Mouse (Mus musculus): Measurements from ENCODE around the gene Runx1.

Runx1 gene

GRCm38 (mm10) chr16:92747062-92747461 is 78.9 kb downstream of the Runx1 start:
- DNase-seq (ENCODE audit: low read depth, low spot score): no peak

DNA sequence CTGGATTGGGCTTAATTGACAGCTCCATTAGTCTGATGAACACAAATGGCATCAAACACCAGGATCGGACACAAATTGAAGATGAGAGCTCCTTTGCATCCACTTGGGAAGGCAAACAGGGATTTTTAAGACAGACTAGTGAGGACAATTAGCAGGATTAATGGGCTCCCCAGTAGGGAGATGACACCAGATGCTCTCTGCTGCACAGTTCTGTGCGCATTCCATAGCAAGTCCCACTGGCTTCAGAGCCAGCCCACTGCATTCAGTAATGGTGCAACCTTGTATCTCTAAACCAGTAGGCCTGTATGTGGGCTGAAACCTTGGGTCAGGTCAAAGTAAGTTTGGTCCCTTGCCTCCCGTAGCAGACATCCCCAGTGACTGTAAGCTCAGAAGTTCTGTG is 80.7 kb downstream of the Runx1 start:
- no peak for DNase-seq (ENCODE audit: low read depth, low spot score)

GRCm38 (mm10) chr16:92744172-92744777 is 81.7 kb downstream of the Runx1 start:
- no peak for DNase-seq (ENCODE audit: low read depth, low spot score)

DNA sequence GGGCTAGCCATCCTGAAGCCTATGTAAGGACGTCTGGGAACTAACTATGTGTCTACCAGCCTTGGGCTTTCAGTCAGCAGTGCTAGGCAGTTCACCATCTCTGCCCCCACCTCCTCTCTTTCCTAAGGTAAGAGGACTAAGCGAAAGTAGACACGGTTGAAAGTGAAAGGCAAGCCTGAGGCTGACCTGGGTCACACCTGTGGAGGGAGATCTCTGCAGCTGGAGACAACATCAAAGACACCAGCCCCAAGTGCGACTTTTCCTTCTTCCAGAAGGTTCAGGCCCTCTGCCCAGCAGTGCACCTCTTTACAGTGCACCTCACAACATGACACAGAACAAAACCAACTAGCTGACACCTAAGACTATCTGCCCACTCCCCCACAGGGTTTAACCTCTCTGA is 82.2 kb downstream of the Runx1 start:
- no peak for DNase-seq (ENCODE audit: low read depth, low spot score)

GRCm38 (mm10) chr16:92741342-92741741 is 84.6 kb downstream of the Runx1 start:
- no peak for DNase-seq (ENCODE audit: low read depth, low spot score)

- DNase-seq (ENCODE audit: low read depth, low spot score): no peak
These were observed 85.4 kb downstream of the Runx1 start for GRCm38 (mm10) chr16:92740541-92740940.

- no peak for DNase-seq (ENCODE audit: low read depth, low spot score)
These were observed 86.0 kb downstream of the Runx1 start for GRCm38 (mm10) chr16:92739997-92740396.

- DNase-seq (ENCODE audit: low read depth, low spot score): no peak
These were observed 86.7 kb downstream of the Runx1 start for GRCm38 (mm10) chr16:92739071-92739793.

GRCm38 (mm10) chr16:92738476-92739010 is 87.4 kb downstream of the Runx1 start:
- no peak for DNase-seq (ENCODE audit: low read depth, low spot score)

DNA sequence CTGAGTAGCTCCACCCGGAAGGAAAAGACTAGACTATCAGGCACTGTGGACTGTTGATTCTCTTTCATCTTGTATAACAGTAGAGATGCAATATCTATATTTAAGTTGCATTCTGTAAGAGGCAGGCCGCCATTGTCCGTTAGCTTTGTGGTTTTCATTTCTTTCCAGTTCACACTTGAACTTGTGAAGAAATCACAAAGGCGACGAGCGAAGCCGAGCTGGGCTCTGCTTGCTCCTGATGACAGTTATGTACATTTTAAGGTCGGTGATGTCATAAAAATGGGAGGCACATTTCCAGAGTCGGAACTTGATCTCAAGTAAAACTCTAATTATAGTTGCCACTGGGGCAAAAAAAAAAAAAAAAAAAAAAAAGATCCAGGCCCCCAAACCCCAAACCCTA is 99.1 kb downstream of the Runx1 start:
- no peak for DNase-seq (ENCODE audit: low read depth, low spot score)

GRCm38 (mm10) chr16:92724526-92724925 is 101.4 kb downstream of the Runx1 start:
- no peak for DNase-seq (ENCODE audit: low read depth, low spot score)

- no peak for DNase-seq (ENCODE audit: low read depth, low spot score)
These were observed 105.3 kb downstream of the Runx1 start for GRCm38 (mm10) chr16:92720678-92721077.

DNA sequence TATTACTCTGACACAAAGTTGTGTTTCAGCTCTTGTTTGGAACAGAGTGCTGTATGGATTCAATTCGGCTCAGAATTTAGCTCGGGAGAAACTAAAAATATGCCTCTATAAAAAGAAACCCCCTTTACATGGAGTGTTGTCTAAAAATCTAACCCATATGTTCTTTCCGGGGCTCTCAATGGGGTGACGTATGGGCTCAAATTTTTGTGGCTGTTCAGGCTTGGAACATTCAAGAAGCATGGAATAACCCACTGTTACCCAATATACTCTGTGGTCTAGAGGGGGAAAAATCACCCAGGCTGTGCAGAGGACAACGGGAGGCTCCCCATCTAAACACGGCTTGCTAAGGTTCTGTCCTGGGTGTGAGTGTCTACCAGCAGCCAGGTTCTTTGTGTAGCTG is 106.2 kb downstream of the Runx1 start:
- DNase-seq (ENCODE audit: low read depth, low spot score): no peak

DNA sequence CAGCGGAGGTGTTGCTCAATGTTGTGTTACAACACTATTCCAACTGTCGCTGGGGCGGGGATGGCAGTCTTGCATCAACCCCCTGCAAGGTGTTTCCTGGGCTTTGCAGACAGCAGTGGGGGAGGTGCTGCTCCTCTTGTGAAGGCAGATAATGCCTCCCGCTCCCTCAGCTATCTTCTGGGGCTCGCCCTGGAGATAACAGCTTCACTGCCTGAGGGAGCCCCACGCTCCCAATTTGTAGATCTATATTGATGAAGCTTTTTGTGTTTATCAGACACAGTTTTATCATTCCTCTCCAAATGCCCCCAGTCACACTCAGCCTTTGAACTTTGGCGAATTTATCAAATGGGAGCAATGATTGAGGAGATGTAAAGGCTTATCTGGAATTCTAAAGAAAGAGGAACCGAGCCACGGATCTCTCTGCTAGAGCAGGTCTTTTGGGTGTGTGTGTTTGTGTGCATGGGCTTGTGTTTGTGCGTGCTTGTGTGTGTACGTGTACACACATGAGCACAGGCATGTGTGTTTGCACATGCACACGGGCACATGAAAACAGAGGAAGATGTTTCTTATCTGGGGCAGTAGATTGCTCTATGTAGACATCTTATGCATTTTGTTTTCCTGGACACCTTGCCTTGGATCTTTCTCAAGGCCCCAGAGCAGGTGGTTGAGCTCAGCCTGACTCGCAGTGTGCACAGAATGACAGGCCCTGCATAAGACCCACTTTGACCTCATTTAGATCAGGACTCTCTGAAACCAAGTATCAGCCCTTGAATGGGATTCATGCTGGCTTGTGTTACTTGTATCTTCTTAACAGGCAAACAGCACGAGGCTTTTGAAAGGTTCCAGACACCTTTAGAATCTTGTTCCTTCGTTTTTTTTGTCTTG is 110.1 kb downstream of the Runx1 start:
- DNase-seq (ENCODE audit: low read depth, low spot score): peak; percentile 32

GRCm38 (mm10) chr16:92710161-92710560 is 115.8 kb downstream of the Runx1 start:
- DNase-seq (ENCODE audit: low read depth, low spot score): no peak

- DNase-seq (ENCODE audit: low read depth, low spot score): no peak
These were observed 117.2 kb downstream of the Runx1 start for GRCm38 (mm10) chr16:92708718-92709117.

DNA sequence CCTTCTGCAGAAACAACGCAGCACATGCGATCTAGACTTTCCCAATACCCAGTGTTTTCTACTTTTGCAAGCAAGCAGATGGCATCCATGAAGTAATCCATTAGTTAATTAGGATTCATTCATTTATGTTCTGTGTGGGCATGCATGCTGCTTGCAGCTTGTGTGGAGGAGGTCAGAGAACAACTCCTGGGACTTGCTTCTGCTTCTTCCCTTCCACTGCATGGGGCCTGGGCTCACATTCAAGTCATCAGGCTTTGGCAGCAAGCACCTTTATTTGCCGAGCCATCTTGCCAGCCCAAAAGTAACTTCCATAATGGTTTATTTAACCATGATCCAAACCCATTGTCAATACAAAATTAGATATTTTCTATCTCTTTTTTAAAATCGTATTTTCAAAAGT is 118.2 kb downstream of the Runx1 start:
- no peak for DNase-seq (ENCODE audit: low read depth, low spot score)

DNA sequence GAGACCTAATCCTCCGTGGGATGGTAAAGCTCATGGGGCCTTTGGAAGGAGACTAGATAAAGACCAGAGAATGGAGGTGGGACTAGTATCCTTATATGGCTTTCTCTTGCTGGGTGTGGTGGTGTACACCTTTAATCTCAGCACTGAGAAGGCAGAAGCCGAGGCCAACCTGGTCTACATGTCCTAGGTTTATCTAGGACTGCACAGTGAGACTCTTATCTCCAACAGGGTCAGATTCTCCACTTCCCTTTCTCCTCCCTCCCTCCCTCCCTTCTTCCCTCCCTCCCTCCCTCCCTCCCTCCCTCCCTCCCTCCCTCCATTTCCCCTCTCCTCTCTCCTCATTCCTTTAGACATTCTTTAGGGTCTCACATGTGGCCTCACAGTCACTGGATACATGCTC is 118.8 kb downstream of the Runx1 start:
- no peak for DNase-seq (ENCODE audit: low read depth, low spot score)

DNA sequence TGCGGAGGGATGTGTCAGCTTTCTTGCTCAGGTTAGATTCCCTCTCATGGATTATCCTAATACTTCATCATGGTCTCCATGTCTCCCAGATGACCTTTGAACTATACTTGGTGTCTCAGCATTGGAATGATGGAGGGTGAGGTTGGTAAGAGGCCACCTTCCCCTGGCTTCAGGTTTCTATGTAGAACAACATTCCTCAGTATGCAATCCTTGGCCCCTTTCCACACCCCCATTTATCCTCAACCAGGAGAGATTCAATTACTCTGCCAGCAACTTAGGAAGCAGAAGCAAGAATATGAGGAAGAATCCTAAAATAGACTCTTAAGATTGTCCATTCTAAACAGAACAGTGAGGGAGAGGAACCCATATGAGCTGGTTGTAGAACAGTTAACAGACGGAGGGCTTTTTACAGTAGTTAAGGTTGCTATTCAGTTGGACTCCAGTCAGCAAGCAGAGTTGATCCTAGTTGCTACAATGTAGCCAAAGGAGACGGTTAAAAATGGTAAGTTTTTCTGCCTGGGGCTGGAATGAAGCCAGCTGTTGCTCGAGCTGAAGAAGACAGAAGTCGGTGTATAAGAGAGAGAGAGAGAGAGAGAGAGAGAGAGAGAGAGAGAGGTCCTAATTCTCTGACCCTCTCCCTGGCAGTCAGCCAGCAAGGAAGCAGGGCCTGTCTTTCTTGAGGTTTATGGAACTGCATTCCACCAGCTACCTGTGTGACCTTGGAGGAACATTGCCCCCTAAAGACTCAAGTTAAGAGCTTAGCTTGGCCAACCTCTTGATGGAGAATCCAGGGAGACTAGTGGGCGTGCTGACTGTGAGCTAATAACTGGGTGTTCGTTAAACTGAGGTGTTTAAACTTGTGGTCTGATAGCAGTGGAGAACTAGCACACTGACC is 120.1 kb downstream of the Runx1 start:
- no peak for DNase-seq (ENCODE audit: low read depth, low spot score)

GRCm38 (mm10) chr16:92703850-92704249 is 122.1 kb downstream of the Runx1 start:
- no peak for DNase-seq (ENCODE audit: low read depth, low spot score)

Measured in skeletal muscle tissue, adult 2 months (tissue).